8 mouse cellular contexts compared by ENCODE assay signal in the genomic region with DNA sequence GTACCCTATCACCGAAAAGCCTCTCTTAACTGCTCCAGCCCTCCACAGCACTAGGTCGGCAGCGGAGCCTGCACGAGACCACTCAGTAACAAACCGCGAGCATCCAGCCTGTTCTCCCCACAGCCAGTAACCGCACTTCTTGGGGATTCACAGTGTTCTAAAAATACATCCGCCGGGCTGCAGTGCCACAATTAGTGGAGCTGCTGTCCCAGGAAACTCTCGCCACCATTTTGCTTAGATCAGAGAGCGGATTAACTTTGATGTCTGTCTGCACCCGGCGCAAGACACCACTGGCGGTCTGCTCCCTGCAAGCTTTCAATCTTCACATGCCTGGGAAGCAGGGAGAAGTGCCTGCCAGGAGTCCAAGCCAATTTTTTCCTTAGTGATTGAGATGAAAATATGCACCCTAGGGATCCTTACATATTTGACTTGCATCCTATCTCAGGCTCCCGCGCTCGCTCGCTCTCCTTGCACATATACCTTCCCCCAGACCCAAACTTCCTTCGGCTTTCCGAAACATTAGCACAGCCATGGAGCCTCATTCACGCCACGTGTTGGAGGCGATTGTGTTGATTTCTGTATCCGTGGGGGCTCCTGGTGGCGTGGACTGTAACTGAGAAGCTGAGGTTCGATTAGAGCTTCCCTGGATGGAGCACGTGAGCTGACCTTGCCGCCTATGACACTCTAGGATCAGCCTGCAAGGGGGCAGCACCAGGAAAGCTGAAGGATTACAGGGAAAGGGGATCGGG. TPM values are rescaled to one million over a fixed set of nuclear protein-coding genes. Genes with fewer than 3 reads are reported as not detected.
DNase-seq lines count a peak whose midpoint lies in the region; ATAC-seq lines count a peak whose summit lies in the region.

No protein-coding gene starts in this region.

- intact Hi-C loops in heart, postnatal 36 days (cut with DNase I): loop anchor here (10.0 kb wide), 1 partner anchor 373 kb away; no protein-coding TSS in a partner anchor

- H3K27ac ChIP-seq in heart, embryonic 14.5 days (replicated peaks in 1 of 2; ENCODE audit: control insufficient read depth in 1 of 2, insufficient read depth in 1 of 2, low read depth in 2 of 2, low read length in 2 of 2): peak overlapping the region in 1 of 2 experiments; percentile 12; a peak in 2 of 4 replicates
- no peak overlapping the region for H3K27ac ChIP-seq in embryonic facial prominence, embryonic 12.5 days
- H3K27ac ChIP-seq in lung, embryonic 16.5 days (ENCODE audit: low read length): no peak overlapping the region

- peak; percentile 41; the same call in 1 of the 2 replicates for ATAC-seq in heart, embryonic 14.5 days (ENCODE audit: insufficient number of reproducible peaks, insufficient read depth, low FRiP score, low read depth)
- ATAC-seq in embryonic facial prominence, embryonic 12.5 days (ENCODE audit: insufficient number of reproducible peaks, insufficient read depth, low FRiP score, low TSS enrichment): no peak
- ATAC-seq in lung, embryonic 16.5 days (ENCODE audit: low read depth): peak; percentile 60

- H3K4me1 ChIP-seq in heart, embryonic 14.5 days (ENCODE audit: control insufficient read depth in 2 of 2, insufficient read depth in 2 of 2, low read length in 2 of 2): peaks cover 9 to 14% of the 10 kb centered on the region in 2 experiments; a peak in 3 of 4 replicates
- 0 out of 2 replicates have a peak, but pooled peaks cover 7% of the 10 kb centered on the region for H3K4me1 ChIP-seq in embryonic facial prominence, embryonic 12.5 days
- 0 out of 2 replicates have a peak, but pooled peaks cover 2% of the 10 kb centered on the region for H3K4me1 ChIP-seq in lung, embryonic 16.5 days (replicated peaks; ENCODE audit: control insufficient read depth, insufficient read depth, low read length)

- peak overlapping the region; percentile 73 for H3K4me2 ChIP-seq in heart, embryonic 14.5 days (ENCODE audit: low read length)
- H3K4me2 ChIP-seq in embryonic facial prominence, embryonic 12.5 days (replicated peaks): peak overlapping the region; percentile 65
- peak overlapping the region; percentile 78 for H3K4me2 ChIP-seq in lung, embryonic 16.5 days (ENCODE audit: low read depth, low read length)

- 1% methylated on average over 29 of the region's 29 CpGs for WGBS in heart, embryonic 14.5 days
- WGBS in embryonic facial prominence, embryonic 12.5 days: 2% methylated on average over 29 of the region's 29 CpGs
- WGBS in lung, embryonic 16.5 days: 1% methylated on average over 29 of the region's 29 CpGs

- no peak for DNase-seq in heart, postnatal 36 days
- peak; percentile 29 for DNase-seq in R1 (ENCODE audit: low read depth, low spot score)
- peak; percentile 21 for DNase-seq in induced T-regulatory cell, adult 2 months (ENCODE audit: low read depth)
- DNase-seq in right cerebral cortex, postnatal 14 days: peak; percentile 37
- DNase-seq in spleen, adult 12 weeks (ENCODE audit: low spot score): no peak

- H3K9me3 ChIP-seq in heart, embryonic 14.5 days (ENCODE audit: control insufficient read depth, low read length): no peaks in the 10 kb centered on the region
- no peaks in the 10 kb centered on the region for H3K9me3 ChIP-seq in embryonic facial prominence, embryonic 12.5 days
- no peaks in the 10 kb centered on the region for H3K9me3 ChIP-seq in lung, embryonic 16.5 days (ENCODE audit: control insufficient read depth, low read length)

- no peaks in the 10 kb centered on the region for H3K27me3 ChIP-seq in heart, embryonic 14.5 days (ENCODE audit: control insufficient read depth, insufficient read depth, low read length)
- peaks cover 3% of the 10 kb centered on the region; the same call in 1 of the 2 replicates for H3K27me3 ChIP-seq in embryonic facial prominence, embryonic 12.5 days
- peaks cover 2% of the 10 kb centered on the region; the same call in 1 of the 2 replicates for H3K27me3 ChIP-seq in lung, embryonic 16.5 days (ENCODE audit: control insufficient read depth, insufficient read depth, low read depth, low read length)

- H3K4me3 ChIP-seq in heart, embryonic 14.5 days (ENCODE audit: control insufficient read depth in 1 of 2, insufficient read depth in 1 of 2, low read depth in 1 of 2, low read length in 2 of 2): peak overlapping the region; percentile 39
- peak overlapping the region; percentile 32 for H3K4me3 ChIP-seq in embryonic facial prominence, embryonic 12.5 days
- peak overlapping the region; percentile 48 for H3K4me3 ChIP-seq in lung, embryonic 16.5 days (ENCODE audit: low read length)

- H3K36me3 ChIP-seq in heart, embryonic 14.5 days (ENCODE audit: control insufficient read depth, insufficient read depth, low read length): no peaks in the 10 kb centered on the region
- no peaks in the 10 kb centered on the region for H3K36me3 ChIP-seq in embryonic facial prominence, embryonic 12.5 days
- H3K36me3 ChIP-seq in lung, embryonic 16.5 days (ENCODE audit: control insufficient read depth, insufficient read depth, low read length): no peaks in the 10 kb centered on the region

- peak overlapping the region; percentile 51 for H3K9ac ChIP-seq in heart, embryonic 14.5 days (ENCODE audit: low read length)
- H3K9ac ChIP-seq in embryonic facial prominence, embryonic 12.5 days: peak overlapping the region; percentile 29; the same call in 1 of the 2 replicates
- H3K9ac ChIP-seq in lung, embryonic 16.5 days (ENCODE audit: low read length): peak overlapping the region; percentile 55

RNA-seq across cellular contexts. Expression of a gene that starts 8.7 kb away (rescaled TPM):
- 217 and 239 TPM in 2 replicates for polyA plus RNA-seq in heart, embryonic 14.5 days (2014; fragmentation: Nextera tagmentation; extraction: Ambion mirVana)
- 100 to 1,000 TPM in 1 of 2 experiments, 10 to 100 TPM in 1; 95.9 to 107 TPM for total RNA-seq in heart, postnatal 36 days (2021)
- 57.5 and 72.7 TPM in 2 replicates for polyA plus RNA-seq in embryonic facial prominence, embryonic 12.5 days (2016; fragmentation: Nextera tagmentation; extraction: Ambion mirVana)
- polyA plus RNA-seq in lung, embryonic 16.5 days (2015; fragmentation: Nextera tagmentation; extraction: Ambion mirVana): 86.5 and 92.7 TPM in 2 replicates

RNA-seq across cellular contexts. Expression of a gene that starts 44.5 kb away (rescaled TPM):
- 1.5 and 1.7 TPM in 2 replicates for polyA plus RNA-seq in heart, embryonic 14.5 days (2014; fragmentation: Nextera tagmentation; extraction: Ambion mirVana)
- total RNA-seq in heart, postnatal 36 days (2021): 1 to 10 TPM; 1.3 to 2.8 TPM
- 2.8 and 3.0 TPM in 2 replicates for polyA plus RNA-seq in embryonic facial prominence, embryonic 12.5 days (2016; fragmentation: Nextera tagmentation; extraction: Ambion mirVana)
- polyA plus RNA-seq in lung, embryonic 16.5 days (2015; fragmentation: Nextera tagmentation; extraction: Ambion mirVana): 5.0 and 5.8 TPM in 2 replicates

Comparison
In these comparisons a context has a peak if more than half of its experiments do, and no peak if none do; other contexts are left out.
1. DNase-seq: peak in R1 (single experiment), induced T-regulatory cell, adult 2 months (single experiment) and right cerebral cortex, postnatal 14 days (single experiment); none in heart, postnatal 36 days (0 of 2) and spleen, adult 12 weeks (single experiment).
2. Peak in every context shown above with its lines, with median percentiles within 50 percentile points of each other: H3K4me2 ChIP-seq, H3K4me3 ChIP-seq and H3K9ac ChIP-seq.